Mouse (Mus musculus) right cerebral cortex, adult 2 months (tissue): ENCODE measurements around the gene Pnmt.

Experiments used
- DNase-seq, 2 experiments: peaks; one replicate each; pipeline ENCODE4 v3.0.0; 2021 to 2022; ENCODE audit warnings: low spot score in 2 of 2

The Pnmt gene

GRCm38 (mm10) chr11:98417074-98417473 is 30.8 kb downstream of the Pnmt start:
- no peak for DNase-seq

- DNase-seq, result no peak
Observed at GRCm38 (mm10) chr11:98418273-98418672, 32.0 kb downstream of the Pnmt start.

GRCm38 (mm10) chr11:98418939-98419547 is 32.8 kb downstream of the Pnmt start:
- DNase-seq, result no peak

- DNase-seq, result no peak
Observed at GRCm38 (mm10) chr11:98426592-98426991, 40.3 kb downstream of the Pnmt start.

- DNase-seq, result no peak
Observed at GRCm38 (mm10) chr11:98428436-98428835, 42.2 kb downstream of the Pnmt start.

GRCm38 (mm10) chr11:98431743-98432502 is 45.7 kb downstream of the Pnmt start:
- no peak for DNase-seq

GRCm38 (mm10) chr11:98435723-98436122 is 49.5 kb downstream of the Pnmt start:
- no peak for DNase-seq

- no peak for DNase-seq
Observed at GRCm38 (mm10) chr11:98437441-98437840, 51.2 kb downstream of the Pnmt start.
